Mouse (Mus musculus) NIH3T3 (cell line): ENCODE data around the gene Vapb.
A peak's percentile ranks its signal among the peaks of the same experiment; 100 is the strongest.

Experiments used
- DNase-seq: peaks from one replicate; pipeline ENCODE4 v3.0.0-alpha.2; 2012; ENCODE audit warnings: low read depth

Vapb gene

DNA sequence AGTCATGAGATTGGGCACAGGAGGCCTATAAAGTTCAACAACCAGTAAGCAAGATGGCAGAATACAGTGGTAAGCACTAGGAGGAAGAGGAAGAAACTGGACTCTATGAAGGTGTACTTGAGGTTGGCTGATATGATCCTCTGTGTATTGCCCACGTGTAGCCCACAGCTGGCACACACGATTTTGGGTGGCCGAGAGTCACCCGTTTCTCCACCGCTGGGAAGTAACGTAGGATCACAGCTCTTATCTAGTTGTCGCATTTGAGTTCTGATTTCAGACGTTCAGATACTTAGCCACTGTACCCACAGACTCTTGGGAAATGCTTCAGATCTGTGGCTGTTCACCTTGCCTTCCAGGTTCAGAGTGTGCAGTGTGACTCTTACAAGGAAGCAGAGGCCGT, 921 bp downstream of the Vapb start:
- DNase-seq, result peak; percentile 17

DNA sequence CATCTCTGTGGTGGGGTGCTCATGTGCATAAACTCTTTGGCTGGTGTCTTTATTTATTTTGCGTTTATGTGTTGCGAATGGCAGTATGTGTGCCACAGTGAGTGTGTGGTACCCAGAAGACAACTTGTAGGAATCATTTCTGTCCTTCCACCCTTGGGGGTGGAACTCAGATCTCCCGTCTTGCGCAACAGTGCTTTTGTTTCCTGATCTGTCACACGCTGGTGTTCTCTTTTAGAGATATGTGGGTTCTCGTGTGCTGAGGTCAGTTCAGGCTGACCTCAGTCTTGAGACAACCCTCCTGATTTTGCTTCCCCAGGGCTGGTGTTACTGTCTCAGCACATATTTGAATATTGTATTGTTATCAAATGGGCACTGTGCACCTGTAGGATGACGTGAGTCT, 1.8 kb downstream of the Vapb start:
- no peak for DNase-seq

DNA sequence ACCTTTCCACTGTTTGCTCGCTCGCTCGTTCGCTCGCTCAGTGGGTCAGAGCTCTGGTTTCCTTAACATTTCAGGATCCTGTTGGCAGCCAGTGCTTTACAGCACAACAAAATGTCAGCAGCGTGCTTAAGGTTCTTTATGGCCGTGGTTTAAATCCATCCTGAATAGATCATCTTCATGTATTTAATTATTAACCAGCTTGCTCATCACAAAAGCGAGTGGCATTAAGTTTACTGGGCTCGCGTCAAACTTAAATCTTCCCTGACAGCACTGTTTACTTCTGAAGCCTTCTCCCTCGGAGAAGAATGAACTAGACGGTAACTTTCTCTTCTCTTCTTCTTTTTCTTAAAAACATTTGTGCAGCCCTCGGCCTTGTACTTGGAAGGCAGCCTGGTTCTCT, 4.8 kb downstream of the Vapb start:
- DNase-seq, result peak; percentile 14

DNA sequence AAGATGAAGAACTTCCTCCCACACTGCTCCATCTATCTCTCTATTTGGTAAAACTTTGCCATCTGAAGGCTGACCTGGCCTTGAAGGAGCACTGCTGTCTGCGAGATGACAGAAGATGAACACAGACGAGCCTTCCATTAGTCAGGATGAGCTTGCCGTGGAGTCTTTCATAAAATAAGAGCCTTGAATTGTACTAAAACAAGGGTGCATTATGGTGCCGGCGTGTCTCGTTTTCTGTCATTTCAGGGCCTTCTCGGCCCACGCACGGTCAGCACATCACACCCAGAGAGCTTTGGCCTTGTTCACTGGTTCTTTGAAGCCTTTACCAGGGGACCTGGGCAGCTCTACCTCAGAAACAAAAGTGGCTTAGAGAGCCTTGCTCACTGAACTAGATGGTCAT, 5.4 kb downstream of the Vapb start:
- no peak for DNase-seq

DNA sequence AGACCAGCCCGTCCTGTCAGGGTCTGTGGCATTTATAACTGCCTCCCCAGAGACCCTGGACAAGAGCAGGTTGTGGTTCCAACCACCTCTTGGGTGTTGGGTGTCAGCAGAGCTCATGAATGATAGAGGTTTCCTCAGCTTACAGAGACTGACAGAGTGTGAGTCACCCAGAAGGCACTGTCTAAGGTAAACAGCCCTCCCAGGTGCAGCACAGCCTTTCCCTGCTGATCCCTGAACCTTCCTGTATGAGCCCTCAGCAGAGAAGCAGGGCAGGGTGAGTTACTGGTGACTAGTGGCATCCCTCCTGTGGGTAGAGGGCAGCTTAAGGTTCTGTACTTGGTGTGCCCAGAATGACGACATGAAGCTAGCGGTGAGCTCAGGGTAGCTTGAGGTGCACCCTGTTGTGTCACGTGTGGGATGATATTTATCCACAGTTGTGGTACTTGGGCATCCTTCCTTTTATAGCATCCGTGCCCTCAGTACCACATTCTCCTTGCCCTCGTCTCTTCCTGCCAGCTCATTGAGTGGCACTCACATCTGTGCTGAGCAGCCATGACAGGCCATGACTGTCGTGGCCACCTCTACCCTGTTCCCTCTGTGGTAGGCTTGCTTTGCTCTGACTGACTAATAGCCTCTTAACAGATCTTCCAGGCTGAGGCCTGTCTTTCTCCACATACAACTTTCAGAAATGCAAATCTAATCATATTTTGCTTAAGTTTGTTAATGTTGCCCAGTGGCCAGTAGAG, 6.9 kb downstream of the Vapb start:
- DNase-seq, result no peak

DNA sequence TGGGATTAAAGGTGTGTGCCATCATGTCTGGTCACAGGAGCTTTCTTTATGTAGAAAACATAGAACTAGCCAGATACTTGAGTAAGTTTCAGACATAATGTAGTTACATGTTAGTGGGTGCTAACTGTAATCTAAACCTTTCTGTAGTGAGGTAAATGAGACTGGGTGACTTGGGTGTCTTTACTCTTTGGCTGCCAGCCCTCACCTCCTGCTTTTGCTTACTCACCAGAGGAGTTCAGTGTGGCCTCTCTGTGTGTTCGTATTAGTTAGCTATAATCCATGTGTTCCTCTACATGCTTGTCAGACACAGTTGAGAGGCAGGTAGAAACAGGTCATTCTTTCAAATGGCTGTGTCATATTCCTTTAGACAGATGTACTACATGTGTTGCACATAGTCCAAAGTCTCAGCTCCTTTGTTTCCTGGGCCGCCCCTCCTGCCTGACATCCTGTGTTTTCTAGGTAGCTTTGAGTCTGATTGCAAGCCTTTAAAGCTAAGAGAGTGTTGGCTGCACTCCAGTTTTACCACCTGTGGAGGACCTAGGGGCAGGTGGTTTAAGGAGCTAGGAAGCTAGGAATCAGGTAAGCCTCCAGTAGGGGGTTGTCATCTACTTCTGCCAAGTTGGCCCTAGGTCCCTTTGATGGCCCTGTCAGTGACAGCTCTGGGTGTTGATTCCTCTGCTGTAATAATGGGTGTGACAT, 11.8 kb downstream of the Vapb start:
- DNase-seq, result no peak

DNA sequence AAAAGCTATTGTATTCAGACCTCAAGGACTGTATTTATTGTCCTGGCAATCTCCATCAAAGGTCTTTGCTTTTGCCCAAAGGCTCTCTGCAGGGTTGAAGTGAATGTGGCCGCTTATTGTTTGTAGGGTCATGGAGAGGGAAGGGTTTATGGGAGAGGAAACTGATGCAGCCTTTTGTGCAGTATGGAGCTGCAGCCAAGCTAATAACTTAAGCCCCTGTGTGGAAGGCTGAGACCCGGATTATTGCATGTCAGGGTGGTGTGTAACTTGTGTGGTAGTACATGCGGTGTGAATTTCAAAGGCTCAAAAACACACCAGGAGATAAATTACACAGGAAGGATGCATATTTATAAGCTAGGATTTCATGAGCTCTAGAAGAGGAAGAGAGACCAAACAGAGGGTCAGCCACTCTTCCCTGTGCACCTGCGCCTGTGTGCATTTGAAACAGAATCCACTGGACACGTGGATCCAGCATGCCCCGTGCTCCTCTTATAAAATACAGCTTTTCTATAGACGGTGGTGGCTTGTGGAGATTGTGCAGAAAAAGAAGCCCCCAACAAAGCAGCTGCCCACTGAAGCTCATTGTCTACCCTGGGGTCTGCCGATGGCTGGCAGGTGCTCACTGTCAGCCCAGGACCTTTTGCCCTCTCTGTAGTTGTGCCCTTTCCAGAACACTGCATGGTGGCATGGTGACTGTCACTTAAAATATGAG, 18.3 kb downstream of the Vapb start:
- no peak for DNase-seq

DNA sequence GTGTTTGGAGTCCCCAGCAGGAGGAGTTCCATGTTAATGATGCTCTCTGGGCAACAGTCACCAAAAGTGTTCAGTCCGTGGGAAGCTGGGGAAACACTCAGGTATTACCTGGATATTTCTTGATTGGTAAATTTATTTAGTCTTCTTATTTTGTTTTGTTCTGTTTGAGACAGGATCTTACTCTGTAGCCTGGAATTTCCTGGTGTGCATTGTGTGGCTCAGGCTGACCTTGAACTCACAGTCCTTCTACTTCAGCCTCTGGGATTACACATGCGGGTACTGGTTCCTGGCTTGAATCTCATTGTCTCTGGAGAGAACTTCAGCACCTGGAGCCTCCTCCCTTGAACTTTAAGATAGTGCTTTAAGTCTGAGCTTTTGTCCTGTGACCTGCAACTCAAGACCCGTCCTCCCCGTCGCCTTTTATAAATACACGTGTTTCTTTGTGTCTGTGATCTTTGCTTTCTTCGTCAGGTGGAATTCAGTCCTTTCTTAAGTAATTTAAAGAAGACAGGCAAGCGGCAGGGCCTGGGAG, 20.4 kb downstream of the Vapb start:
- no peak for DNase-seq

DNA sequence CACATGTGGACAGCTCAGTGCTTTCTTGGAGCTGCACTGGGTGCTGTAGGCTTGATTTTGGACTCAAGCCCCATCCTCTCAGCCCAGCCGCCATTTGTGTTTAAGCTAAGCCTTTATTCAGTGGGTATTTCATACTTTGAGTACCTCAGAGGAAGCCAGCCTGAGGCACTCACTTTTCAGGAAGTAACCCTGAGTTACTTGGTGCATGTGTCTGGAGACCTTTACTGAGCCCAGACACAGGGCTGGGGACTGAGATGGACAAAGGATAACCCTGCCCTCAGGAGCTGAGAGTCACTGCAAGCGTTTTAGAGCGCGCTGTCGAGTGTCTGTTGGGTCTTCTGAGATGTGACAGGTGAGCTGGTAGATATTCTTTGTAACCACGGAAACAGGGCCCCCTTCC, 23.3 kb downstream of the Vapb start:
- DNase-seq, result no peak

DNA sequence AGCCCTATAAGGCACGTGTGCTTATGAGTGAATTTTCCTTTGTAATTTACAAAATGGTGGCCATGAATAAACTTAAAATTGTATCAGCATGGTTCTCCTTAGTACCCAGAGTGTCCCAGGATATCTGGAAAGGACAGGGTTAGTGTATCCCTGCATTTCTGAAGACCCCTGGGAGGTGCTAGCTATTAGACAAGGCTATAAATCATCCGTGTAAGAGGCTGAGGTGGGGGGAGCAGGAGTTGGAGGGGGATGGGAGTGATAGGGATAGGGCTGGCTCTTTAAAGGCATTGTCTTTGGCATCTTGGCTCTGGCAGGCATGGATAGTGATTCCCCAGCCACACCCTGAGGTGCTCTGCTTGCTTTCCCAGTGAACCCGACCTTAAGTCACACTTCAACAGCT, 27.3 kb downstream of the Vapb start:
- no peak for DNase-seq

DNA sequence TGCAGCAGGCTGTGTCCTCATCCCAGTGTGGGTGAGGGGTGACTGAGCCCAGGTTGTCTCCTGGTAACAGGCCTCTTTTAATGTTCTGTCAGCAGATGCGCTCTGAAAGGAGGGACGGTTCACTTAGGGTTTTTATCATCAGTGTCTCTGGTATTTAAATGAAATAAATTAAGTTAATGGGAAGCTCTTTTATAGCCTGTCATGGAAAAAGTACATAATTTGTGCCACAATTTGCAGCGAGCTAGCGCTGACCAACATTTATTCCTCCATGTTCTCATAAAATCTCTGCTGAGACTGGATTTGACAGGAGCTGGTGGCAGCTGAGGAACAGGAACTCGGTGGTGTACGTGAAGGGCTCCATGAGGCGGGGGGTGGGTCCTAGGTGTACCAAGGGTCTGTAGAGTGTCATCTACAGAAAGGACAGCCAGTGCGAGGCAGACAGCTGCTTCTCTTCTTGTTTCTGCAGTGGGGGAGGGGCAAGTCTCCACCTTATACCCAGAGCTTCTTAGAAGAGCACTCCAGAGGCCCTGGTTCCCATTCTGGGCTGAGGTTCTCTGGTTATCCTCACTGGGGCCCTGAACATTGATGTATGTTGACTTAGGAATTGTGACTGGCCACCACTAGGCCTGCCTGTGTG, 30.8 kb downstream of the Vapb start:
- no peak for DNase-seq

DNA sequence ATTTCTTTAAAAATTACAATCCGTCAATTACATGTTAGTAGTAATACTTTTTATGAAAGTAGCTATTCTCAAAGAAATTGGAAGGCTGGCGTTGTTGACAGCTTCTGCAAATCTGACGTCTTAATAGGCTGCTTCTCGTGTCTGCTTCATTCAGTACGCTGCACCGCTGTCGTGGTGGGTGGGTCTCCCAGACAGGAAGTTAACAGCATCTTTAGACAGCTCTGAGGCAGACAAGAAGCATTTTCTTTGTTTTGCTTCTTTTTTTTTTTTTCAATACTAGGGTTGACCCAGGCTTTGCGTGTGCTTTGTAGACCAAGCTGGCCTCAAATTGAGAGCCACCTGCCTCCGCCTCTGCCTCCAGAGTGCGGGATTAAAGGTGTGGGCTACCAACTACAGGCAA, 31.9 kb downstream of the Vapb start:
- no peak for DNase-seq

DNA sequence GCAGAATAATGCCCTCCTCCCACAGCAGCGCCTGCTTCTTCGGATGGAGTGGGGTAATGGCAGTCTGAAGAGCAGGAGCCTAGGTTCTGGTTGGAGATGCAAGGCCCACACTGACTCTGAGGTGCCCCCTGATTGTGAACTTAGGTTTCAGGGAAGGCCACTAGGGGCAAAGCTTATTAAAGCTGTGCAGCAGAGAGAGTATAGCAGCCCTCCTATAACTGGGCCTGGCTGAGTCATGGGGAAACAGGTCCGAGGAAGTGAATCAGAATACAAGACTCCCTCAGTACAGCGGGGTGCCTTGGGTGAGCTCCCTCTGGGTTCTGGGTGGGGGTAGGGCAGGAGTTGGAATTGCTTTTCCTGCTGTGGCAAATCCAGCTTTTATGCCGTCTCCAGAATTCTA, 33.3 kb downstream of the Vapb start:
- DNase-seq, result peak; percentile 69

DNA sequence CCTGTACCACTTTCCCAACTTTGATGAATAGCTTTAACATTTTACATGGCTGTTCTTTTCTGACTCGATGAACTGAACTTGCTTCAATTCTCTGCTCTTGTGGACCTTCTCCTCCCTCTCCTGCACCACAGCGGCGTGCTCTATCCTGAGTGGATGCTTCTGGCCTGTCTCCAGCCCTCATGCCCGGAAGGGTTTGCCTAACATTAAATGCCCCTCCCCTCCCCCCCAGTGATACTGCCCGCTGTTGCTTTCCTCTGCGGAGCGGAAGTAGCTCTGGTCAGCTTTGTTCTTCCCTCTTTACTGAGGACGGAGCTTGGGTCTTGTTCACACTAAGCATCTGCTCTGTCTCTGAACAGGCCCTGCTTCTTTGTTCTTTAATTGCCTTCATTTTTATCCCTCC, 34.4 kb downstream of the Vapb start:
- DNase-seq, result no peak

DNA sequence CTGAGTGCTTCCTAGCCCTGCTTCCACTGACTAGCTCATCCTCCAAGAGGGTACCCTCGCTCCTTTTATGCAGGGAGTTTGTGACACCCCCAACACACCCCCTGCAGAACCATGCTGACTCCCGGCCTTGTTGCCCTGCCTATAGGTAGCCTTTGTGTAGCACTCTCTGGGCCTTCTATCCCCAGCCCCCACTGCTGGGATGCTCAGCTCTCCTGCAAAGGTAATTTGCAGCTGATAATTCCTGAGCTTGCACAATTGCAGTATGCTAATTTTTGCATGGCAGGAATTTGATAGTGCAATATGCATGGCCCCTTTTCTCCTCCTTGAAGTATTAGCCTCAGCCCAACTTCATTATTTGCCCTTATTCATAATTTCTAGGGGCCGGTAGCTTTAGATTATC, 38.2 kb downstream of the Vapb start:
- no peak for DNase-seq

DNA sequence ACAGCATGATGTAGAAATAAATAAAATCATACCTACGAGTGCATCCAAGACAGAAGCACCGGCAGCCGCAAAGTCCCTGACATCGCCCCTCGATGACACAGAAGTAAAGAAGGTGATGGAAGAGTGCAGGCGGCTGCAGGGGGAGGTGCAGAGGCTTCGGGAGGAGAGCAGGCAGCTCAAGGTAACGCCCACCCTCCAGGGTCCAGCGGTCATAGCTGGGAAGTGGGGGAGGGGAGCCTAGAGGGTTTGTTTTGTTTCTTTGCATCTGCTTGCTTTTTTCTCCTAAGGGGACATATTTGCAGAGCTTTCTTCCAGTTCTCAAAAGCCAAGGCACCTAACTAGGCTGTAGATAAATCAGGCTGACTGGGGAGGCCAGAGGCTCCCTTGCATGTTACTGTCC, 38.8 kb downstream of the Vapb start:
- no peak for DNase-seq

DNA sequence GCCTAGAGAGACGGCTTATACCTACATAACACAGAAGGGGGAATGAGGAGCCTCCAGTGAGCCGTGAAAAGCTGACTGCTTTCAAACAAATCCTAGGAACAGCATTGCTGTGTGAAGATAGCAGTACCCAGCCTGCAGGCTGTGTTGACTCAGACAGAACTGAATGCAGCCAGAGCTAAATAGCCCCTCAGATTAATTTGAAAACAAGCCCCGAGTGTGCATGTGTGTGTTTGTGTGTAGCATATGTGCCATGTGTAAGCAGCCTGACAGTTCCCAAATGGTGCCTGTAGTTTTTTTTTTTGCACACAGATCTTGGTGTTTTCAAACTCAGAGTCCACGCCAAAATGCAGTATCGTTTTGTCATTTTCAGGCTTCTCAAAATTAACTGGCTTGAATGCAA, 43.6 kb downstream of the Vapb start:
- no peak for DNase-seq

DNA sequence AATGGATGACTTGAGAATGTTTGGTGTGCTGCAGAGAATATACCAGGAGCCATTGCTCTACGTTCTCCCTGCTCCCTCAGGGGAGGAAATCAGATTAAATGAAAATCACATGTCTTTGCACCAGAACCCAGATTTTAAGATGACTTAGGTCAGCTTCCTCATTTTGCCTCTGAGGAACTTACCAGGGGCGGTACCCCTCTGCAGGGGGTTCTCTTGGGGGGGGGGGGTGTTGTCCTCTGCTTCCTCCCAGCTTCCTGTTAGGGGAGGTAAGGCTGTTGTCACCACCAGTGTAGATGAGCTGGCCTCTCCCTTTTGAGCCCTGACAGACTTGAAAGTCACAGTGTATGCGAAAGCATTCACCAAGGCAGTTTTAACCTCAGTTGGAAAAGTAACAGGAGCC, 47.1 kb downstream of the Vapb start:
- DNase-seq, result no peak

DNA sequence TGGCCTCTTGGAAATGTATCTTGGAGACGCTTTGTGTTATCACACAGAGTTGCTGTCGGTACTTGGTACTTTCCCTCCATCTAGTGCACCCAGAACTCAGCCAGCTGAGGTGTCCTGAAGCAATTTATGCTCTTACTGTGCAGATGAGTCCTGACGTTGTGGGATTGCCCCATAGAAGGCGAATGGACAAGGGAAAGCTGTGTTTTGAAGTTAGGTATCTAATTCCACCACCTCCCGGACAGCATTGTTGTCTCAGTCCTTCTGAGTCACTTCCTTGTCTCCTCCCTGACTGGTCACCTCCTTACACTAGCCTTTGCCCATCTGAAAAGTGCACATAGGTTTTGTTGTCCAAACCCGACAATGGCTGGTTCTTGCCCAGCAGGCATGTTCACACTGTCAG, 47.6 kb downstream of the Vapb start:
- DNase-seq, result no peak

DNA sequence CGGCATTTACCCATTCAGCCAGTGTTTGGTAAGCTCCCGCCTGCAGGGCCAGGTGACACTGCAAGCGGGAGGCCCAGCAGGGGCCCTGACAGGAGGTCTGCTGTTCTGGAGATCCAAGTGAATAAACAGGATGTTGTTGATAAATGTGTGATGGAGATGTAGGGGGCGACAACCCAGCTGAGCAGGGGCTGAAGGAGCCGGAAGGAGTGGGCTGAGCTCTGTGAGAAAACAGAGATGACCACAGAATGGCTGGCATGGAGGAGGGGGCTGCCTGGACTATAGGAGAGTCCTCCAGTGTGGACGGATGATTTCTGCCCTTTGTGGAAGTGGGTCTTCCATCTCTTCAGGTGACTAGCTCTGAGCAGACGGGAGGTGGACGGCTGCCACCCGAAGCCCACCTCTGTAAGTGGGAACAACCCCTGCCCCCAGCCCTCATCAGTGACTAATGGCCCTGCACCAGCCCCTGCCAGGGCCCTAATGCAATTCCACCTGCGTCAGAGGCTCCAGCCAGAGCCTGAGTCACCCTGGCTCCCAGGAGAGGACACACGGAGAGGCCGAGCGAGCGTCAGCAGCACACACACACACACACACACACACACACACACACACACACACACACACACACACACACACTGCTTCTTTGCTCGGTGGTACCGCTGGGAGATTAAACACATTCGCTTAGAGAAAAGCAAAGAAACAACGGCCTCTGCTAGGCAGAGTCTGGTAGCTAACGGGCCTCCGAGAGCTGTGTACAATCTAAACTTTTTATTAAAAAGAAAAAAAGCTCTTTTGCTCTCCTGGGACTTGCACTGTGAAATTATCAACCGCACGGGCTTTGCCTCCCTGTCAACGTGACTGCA, 52.9 kb downstream of the Vapb start:
- DNase-seq, result peak; percentile 93

DNA sequence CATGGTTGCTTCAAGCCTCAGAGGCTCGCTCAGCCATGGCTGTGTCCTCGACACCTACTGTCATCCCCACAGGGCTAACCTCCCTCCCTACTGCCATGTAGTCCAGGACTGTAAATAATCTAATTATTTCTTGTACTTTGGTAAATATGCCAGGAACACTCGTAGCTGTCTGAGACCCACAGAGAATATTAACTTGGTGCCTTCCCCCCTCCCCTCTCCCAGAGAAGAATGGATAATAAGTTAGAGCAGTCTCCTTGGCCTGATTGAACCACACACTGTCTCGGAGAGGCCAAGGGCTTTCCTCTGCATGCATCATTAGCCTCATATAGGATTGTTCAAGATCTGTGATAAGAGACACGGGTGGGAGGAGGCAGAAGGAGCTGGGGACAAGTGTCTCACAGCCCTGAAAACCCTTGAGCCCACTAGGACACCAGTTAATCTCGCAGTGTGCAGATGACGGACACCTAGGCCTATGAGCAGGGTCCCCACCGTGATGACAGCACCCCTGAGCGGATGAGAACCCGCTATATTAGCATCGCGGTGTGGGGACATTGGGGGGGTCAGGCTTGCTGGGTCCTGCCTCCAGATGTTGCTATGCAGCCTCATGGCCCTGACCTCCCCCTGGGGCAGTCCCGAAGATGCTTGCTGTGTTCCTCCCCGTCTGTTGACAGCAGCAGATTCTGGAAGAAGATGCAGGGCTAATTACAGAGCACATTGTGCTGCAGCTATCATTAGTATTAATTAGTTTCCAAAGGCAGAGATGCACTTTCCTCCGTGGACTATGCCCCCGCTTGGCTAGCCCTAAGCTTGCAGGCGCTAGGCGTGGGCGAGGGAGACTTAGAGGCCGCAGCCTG, 54.8 kb downstream of the Vapb start:
- no peak for DNase-seq
